Mouse (Mus musculus) gastrocnemius, postnatal 4 days (tissue): Measurements from ENCODE around the gene Smox. TPM values are rescaled to one million over a fixed set of nuclear protein-coding genes. Genes with fewer than 3 reads are reported as not detected.

ENCODE experiments used
- DNase-seq, 2 experiments: peaks; one replicate each; pipeline ENCODE4 v3.0.0; 2021 to 2022; ENCODE audit warnings: low spot score in 2 of 2, mixed read lengths in 2 of 2
- total RNA-seq, 2 experiments: library from RNA; stranded (reverse); gene quantifications; 2 replicates each; pipeline ENCODE4 v1.2.3; 2021

Smox gene
- total RNA-seq, 2 experiments from 2014 or later: 25.5 to 26.4 TPM

DNA sequence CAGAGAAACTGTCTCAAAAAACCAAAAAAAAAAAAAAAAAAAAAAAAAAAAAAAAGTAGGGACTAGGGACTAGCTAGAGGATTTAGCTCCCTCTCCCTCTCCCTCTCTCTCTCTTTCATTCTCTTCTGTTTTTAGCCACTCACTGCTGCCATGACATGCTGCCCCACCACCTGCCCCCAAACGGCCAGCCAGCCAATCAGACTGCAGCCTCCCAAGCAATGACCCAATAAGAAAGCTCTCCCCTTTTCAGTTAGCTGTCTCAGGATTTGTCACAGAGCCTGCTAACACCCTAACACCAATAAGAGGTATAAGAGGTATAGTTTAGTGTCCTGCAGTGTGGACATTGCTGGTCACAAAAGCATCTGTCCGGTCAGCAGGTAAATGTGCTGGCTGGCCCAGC is 59.2 kb downstream of the Smox start:
- DNase-seq: no peak

DNA sequence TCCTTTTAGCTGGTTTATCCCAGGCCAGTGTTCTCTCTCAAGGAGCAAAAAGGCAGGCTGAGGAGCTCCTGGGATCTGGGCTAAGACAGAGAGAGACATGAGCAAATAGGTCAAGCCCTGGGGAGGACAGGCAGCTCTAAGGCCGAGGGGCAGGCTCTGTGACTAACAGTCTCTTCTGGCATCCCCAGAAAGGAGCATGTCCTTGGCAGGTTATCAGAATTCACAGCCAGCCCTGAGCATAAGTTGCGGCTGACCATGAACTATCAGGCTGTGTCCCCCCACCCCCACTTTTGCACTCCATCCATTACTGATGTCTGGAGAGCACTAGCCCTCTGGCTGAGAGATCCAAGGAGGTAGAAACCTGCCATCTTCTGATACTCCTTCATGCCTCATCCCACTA is 59.6 kb downstream of the Smox start:
- no peak for DNase-seq

DNA sequence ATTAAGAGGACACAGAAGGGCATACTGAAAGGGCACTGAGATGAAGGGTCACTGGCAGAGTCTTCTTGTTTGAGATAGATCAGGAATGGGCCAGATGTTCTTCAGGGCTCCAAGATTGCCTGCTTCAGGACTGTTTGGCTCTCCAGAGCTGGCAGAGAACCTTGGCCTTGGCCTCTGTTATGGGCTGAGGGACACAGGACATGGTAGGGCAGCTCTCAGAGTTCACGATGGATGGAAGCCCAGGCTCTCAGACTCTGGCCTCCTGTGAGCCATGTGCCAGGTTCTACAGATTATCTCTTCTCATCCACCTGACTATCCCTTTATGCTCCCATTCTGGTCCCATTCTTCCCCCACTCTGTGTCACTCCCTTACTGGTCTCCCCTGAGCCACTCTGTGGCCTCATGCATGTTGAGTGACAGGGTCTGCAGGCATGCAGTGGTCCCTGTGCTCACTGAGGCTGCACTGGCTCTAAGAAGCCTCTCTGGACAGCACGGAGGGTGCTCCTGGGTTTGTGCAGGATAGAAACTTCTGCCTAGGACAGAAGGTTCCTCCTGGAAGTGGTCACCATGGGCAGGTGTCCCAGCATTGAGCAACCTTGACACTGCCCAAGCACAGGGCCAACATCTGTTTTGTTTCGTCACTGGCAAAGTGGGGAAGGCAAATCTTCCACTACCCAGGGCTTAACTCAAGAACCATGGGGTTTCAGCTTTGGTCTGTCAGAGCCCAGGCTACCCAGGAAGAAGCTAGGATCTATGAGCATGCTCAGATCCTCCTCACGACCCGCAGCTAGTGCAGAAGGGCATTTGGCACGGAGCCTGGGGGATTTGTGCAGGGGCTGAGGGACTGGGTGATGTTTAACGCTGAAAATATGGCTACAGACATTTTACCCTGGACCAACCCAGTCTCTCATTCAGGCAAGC is 60.7 kb downstream of the Smox start:
- DNase-seq: no peak

DNA sequence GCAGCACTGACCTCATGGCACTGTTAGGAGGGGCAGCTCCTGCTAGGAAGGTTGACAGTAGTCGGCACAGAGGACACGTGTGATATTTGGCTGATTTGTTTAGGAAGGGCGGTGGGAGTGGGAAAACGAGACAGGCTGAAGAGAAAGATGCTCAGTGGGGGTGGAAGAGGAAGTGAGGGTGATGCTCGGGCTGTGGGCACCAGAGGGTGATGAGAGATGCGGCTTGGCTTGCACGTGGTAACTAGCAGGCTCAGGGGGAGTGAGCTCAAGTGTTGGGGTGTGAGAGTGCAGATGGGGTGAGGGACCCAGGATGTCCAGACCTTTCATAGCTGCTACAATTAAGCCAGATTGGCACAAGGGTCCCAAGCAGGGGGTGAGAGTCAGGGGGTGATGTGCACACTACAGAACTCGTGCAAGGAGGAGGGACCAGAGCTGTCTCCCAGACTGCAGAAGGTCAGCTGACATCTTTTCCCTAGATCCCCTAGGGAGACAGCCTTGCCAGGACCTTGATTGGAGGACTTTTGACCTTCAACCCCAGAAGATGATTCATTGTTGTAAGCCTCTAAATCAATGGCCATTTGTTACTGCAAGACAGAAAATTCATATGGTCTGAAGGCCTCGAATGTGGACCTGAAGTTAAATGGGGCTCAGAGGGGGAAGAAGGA is 61.6 kb downstream of the Smox start:
- DNase-seq: no peak

DNA sequence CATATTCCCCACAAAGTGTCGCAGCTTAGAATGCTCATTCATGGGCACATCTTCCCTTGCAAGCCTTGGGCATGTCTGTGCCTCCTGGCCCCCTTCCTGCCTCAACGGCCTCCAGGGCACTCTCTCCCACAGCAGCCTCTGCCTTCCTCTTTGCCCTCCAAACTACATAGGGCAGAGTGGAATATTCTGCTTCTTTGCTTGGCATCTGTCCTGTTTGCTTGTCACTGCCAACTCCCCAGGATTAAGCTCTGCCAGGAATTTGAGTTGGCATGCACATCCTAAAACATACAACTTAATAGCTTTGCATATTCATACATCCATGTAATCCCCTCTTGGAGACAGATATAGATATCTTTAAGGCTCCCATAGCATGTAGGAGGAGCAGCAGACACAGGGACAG is 66.6 kb downstream of the Smox start:
- DNase-seq: no peak

DNA sequence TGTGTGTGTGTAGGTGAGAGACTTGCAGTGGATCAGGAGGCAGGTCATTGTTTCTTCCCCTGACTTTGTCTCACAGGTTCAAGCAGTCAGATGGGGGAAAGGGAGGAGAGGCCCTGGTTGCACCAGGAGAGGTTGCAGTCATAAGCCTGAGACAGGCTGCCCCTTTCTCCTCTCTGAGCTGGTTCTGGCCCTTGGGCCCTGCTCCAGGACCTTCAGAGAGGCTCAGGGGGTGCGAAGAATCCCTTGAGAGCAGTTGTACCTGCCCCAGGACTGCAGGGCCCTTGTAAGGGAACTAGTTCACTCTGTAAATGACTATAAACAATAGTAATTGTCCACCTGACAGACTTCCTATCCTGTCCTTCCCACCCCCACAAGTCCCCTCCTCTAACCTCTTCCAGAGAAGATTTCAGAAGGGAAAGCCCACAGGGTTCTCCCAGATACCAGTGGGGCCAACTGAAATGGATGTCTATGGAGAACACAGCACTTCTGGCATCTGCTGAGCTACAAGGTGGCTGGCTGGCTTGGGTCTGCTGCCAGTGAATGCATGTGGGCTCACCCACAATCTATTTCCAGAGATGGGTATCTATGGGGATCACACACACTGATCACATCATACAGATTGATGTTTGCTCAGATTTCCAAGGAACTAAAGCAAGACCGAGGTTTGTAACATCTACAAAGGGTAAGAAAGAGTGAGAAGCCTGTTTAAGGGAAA is 69.1 kb downstream of the Smox start:
- DNase-seq: no peak

DNA sequence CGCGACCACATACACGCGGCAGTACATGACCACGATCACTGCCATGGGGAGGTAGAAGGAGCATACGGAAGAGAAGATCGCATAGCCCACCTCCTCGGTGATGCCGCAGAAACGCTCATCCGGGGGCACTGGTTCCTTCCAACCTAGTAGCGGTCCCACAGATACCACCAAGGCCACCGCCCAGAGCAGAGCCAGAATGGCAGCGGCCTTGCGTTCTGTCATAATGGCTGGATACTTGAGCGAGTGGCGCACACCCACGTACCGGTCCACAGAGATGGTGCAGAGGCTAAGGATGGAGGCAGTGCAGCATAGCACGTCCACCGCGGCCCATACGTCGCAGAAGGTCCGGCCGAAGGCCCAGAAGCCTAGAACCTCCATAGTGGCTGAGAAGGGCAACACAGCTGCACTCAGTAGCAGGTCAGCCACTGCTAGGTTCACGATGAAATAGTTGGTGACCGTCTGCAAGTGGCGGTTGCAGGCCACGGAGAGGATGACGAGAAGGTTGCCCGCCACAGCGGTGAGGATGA is 70.1 kb downstream of the Smox start:
- no peak for DNase-seq

DNA sequence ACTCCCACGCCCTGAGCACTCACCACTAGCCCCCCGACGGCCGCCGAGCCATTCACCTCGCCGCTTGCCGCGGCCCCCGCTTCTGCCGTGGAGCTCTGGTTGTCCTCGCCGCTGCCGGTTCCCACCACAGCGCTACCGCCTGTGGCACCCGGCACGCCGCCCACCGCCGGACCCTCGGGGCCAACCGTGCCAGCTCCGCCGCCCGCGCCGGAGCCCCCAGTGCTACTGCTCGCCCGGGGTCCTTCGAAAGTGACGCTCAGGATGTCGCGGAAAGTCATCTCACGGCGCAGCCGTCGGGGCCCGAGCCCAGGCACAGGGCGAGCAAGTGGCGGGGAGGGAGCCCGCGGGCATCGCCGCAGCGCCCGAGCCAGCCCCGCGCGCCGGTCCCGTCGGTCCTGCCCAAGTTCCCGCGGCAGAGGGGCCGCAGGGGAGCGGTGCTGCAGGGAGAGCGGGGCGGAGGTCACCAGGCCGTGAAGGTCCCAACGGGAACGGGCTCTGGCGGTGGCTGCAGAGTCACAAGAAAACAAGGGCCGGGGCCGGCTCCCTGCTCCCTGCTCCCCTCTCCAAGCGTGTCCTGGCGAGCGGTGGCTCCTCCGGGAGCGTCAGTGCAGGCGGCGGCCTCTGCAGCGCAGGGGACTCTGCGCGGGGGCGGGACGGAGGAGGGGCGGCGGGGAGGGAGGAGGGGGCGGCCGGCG is 70.7 kb downstream of the Smox start, which contains the start of gene Adra1d:
Gene Adra1d, minus strand, starts transcription at position 393 of the 695 bp plus-strand sequence.
- DNase-seq: peak in 1 of 2 experiments; percentile 40

DNA sequence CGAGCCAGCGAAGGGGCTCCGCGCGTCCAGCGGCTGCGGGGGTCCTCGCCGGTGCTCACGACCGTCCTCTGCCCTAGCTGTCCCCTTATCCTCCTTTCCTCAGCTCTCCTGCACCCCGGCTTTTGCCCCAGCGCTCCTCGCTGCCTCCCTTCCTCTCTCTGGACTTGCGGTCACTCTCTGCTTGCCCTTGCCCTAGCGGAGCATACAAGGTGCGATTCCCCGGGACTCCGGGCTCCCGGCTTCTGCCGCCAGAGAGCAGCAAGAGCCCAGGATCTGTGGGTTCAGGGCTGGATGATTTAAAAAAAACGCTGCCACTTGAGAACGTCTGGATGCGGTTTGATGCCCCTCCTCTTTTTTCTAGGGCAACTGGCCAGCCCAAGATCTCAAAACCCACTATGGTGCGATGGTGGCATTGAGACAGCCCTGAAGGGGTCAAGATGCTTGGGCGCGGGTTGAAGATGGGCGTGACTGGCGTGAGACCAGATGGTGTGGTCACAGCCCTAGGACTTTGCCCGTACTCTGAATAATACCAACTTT is 71.4 kb downstream of the Smox start:
- DNase-seq: peak in 1 of 2 experiments; percentile 76

Other genes with a start within 250 kb of the Smox start
- 10 to 100 TPM; 41.3 to 44.0 TPM for gene Pank2, start 229.0 kb upstream of the Smox start, total RNA-seq
- 1 to 10 TPM; 6.0 to 7.0 TPM for gene Rnf24, start 138.6 kb upstream of the Smox start, total RNA-seq
- gene Adra1d, start 70.8 kb downstream of the Smox start, total RNA-seq: 1 to 10 TPM; 1.8 to 2.2 TPM